Mouse (Mus musculus): ENCODE data around the gene Olfr106-ps.

DNA sequence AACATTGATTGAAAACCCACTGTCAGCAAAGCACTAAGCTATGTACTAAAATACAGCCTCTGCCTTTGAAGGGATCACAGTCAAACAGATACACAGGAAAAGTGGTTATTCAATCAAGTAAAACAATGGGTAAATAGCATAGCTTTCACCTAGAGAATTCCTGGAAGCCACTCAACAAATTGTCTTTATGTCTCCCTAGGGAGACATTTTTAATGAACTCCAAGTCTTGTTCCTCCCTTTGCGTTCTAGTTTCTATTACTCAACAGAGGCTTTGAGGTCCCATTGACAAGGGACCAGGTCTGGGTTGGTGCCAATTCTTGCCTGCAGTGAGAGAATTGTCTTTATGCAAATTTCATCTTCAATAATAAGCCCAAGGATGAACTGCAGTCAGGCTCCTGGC lies 55.0 kb downstream of the Olfr106-ps start, which contains the start of gene Olfr108:
- TF ChIP-seq CTCF (conservative IDR thresholded peaks at IDR 0.05; ENCODE audit: low read length), result no peak
- TF ChIP-seq POU5F1 (IDR thresholded peaks at IDR 0.05; ENCODE audit: borderline replicate concordance, low read length), result no peak
